Mouse (Mus musculus) midbrain, embryonic 13.5 days (tissue): Measurements from ENCODE around the gene Brpf3. TPM values are rescaled to one million over a fixed set of nuclear protein-coding genes. Genes with fewer than 3 reads are reported as not detected.

Source experiments
- ATAC-seq: fragments of 200-750 bp; cut with Nextera tagmentation; 2 replicates; pipeline ENCODE4 v1.8.0; 2017; ENCODE audit warnings: mild to moderate bottlenecking, moderate TSS enrichment, moderate library complexity
- H3K27ac ChIP-seq: fragments of 300-500 bp; sonication (generic); 2 replicates; pipeline ENCODE4 v1.5.1; 2015; ENCODE audit warnings: inconsistent platforms, mild to moderate bottlenecking, moderate library complexity
- H3K27me3 ChIP-seq: fragments of 300-500 bp; sonication (generic); 2 replicates; pipeline ENCODE4 v1.6.1; 2015; ENCODE audit warnings: mild to moderate bottlenecking, inconsistent platforms
- H3K36me3 ChIP-seq: fragments of 300-500 bp; sonication (generic); 2 replicates; pipeline ENCODE4 v1.6.1; 2015; ENCODE audit warnings: mild to moderate bottlenecking, inconsistent platforms
- H3K4me1 ChIP-seq: fragments of 300-500 bp; sonication (generic); replicated peaks from 2 replicates; pipeline ENCODE4 v1.6.1; 2015; ENCODE audit warnings: inconsistent platforms
- H3K4me2 ChIP-seq: fragments of 300-500 bp; sonication (generic); replicated peaks from 2 replicates; pipeline ENCODE4 v1.6.1; 2015; ENCODE audit warnings: moderate library complexity, mild to moderate bottlenecking, inconsistent platforms
- H3K4me3 ChIP-seq: fragments of 300-500 bp; sonication (generic); replicated peaks from 2 replicates; pipeline ENCODE4 v1.5.1; 2015; ENCODE audit warnings: mild to moderate bottlenecking, inconsistent platforms
- H3K9ac ChIP-seq: fragments of 300-500 bp; sonication (generic); replicated peaks from 2 replicates; pipeline ENCODE4 v1.6.1; 2015; ENCODE audit warnings: mild to moderate bottlenecking, inconsistent platforms
- H3K9me3 ChIP-seq: fragments of 300-500 bp; sonication (generic); 2 replicates; pipeline ENCODE4 v1.6.1; 2016; ENCODE audit warnings: mild to moderate bottlenecking, inconsistent platforms
- WGBS: fragments of 180-500 bp; shearing (Covaris S2); methylation state at CpG from one replicate; pipeline ENCODE4 v1.1.7; 2015; 5-methylcytosine and 5-hydroxymethylcytosine counted together
- polyA plus RNA-seq: library from polyadenylated mRNA; unstranded; fragments of >200 nt; fragmentation: Nextera tagmentation; extraction: Ambion mirVana; gene quantifications from 2 replicates; pipeline ENCODE4 v1.2.1, GENCODE M21; 2015

Gene Brpf3
- polyA plus RNA-seq, 1 experiment from 2014 or later, result 11.0 TPM

DNA sequence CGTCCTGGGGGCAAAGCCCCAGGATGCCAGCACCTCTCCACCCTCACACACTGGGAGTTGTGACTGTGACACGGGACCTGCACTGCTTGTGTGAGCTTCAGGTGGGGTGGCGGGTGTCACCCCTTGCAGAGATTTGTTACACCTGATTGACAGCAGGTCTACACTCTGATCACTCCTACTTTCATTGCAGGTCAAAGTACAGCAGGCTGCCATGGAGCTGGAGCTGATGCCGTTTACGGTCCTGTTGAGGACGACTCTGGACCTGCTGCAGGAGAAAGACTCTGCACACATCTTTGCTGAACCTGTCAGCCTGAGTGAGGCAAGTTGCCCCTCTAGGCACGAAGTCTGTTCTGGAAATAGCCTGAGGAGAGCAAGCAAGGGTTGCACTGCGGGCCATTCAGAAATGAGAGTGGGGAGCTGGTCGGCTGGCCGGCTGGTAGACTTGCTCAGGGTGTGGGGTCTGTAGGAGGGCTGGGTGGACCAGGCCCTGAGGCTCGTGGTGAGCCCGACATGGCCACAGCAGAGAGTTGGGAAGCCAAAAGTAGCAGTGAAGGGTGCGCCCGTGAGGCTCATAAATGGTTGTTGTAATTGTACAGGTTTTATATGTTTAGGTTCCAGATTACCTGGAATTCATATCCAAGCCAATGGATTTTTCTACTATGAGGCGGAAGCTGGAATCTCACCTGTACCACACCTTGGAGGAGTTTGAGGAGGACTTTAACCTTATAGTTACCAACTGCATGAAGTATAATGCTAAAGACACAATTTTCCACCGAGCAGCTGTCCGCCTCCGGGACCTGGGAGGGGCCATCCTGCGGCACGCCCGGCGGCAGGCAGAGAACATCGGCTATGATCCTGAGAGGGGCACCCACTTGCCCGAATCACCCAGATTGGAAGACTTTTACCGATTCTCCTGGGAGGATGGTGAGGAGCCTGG, 16.3 kb downstream of the Brpf3 start:
- Histone ChIP-seq H3K27me3 (no peaks in the 10 kb centered on the region), H3K4me3 (no peak overlapping the region), H3K36me3 (peaks cover 95% of the 10 kb centered on the region), H3K9ac (no peak overlapping the region), H3K4me1 (no peaks in the 10 kb centered on the region), H3K27ac (no peak overlapping the region), H3K9me3 (no peaks in the 10 kb centered on the region), H3K4me2 (no peak overlapping the region)
- ATAC-seq, result no peak
- 96% methylated on average over 25 of the region's 25 CpGs for WGBS

DNA sequence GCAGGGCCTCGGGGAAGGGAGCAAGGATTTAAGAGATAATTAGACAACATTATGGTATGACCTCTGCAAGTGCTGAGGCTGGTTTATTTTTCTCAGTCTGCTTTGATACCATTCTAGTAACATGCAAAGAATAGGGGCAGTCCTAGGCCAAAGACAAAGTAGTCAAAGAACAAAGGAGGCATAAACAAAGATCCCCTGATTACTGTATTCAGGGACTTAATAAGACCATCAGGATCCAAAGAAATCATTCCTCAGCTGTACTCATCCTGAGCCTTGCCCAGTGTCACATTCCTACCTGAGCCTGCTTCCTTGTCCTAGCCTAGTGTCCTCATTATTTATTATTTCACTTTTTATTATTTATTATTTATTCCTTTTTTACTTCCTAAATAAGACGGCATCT, 19.3 kb downstream of the Brpf3 start:
- Histone ChIP-seq H3K36me3 (peaks cover 95% of the 10 kb centered on the region), H3K9ac (no peak overlapping the region), H3K4me1 (no peaks in the 10 kb centered on the region), H3K4me2 (no peak overlapping the region), H3K27ac (no peak overlapping the region), H3K4me3 (no peak overlapping the region), H3K27me3 (no peaks in the 10 kb centered on the region), H3K9me3 (no peaks in the 10 kb centered on the region)
- WGBS, result 89% methylated on average over 2 of the region's 2 CpGs
- ATAC-seq, result no peak

DNA sequence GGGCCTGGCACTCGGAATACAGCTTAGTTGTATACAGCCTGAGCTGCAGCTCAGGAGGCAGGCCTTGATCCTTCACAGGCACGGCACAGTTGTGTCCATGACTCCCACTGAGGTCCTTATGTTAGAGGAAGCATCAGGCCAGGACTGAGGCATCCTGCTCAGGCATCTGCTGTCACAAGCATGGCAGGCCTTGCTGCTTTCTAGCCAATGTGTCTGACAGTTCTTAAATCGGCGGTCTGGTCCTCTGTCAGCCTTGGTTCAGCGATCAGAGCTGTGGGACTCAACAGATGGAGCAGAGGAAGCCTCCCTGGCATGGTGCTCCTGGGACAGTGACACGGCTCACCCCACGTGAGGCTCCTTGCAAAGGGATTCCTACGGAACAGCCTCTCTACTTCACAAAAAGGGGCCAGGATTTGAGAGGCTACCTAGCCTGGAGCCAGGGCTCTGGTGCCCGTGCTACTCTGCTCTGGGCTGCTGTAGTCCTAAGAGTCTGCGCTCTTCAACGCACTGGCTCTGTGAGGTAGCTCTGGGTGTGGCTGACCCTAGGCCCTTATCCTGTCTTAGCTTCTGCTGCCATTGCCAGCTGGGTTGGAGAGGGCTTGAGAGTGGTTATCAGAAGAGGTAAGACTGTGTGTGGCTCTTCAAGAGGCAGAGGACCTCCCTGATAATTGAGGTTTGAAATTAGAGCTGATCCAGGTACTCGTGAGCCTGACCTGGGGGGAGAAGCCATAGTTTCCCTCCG, 22.3 kb downstream of the Brpf3 start:
- no peak overlapping the region for H3K27ac ChIP-seq
- no peak overlapping the region for H3K4me3 ChIP-seq
- no peak overlapping the region for H3K9ac ChIP-seq
- H3K36me3 ChIP-seq, result peaks cover 97% of the 10 kb centered on the region
- H3K4me1 ChIP-seq, result no peaks in the 10 kb centered on the region
- no peak for ATAC-seq
- H3K4me2 ChIP-seq, result no peak overlapping the region
- 95% methylated on average over 13 of the region's 13 CpGs for WGBS
- H3K27me3 ChIP-seq, result no peaks in the 10 kb centered on the region
- H3K9me3 ChIP-seq, result no peaks in the 10 kb centered on the region

DNA sequence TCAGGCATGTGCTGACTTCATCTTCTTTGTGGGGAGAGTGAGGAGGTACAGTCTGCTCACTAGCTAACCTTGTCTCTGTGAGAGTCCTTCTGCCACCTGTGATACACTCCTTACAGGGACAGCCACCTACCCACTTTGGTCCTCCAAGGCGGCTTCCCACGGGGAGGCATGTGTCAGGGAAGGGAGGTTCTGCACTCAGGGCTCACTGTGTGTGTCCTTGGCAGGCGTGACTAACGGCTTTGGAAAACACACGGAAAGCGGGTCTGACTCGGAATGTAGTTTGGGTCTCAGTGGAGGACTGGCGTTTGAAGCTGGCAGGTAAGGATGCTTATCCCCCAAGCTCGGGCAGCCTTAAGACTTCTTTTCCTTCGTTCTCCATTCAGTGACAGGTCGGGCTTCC, 22.9 kb downstream of the Brpf3 start:
- H3K36me3 ChIP-seq, result peaks cover 97% of the 10 kb centered on the region
- no peak overlapping the region for H3K4me2 ChIP-seq
- no peaks in the 10 kb centered on the region for H3K4me1 ChIP-seq
- no peaks in the 10 kb centered on the region for H3K27me3 ChIP-seq
- ATAC-seq, result no peak
- no peak overlapping the region for H3K4me3 ChIP-seq
- H3K9me3 ChIP-seq, result no peaks in the 10 kb centered on the region
- WGBS, result 82% methylated on average over 11 of the region's 11 CpGs
- no peak overlapping the region for H3K27ac ChIP-seq
- no peak overlapping the region for H3K9ac ChIP-seq

GRCm38 (mm10) chr17:28824896-28825295, 24.0 kb downstream of the Brpf3 start:
- peaks cover 99% of the 10 kb centered on the region for H3K36me3 ChIP-seq

GRCm38 (mm10) chr17:28825359-28826041, 24.6 kb downstream of the Brpf3 start:
- H3K4me3 ChIP-seq, result no peak overlapping the region
- H3K36me3 ChIP-seq, result peaks cover 99% of the 10 kb centered on the region
- ATAC-seq, result no peak
- no peaks in the 10 kb centered on the region for H3K4me1 ChIP-seq
- H3K4me2 ChIP-seq, result no peak overlapping the region
- no peaks in the 10 kb centered on the region for H3K9me3 ChIP-seq
- no peaks in the 10 kb centered on the region for H3K27me3 ChIP-seq
- H3K27ac ChIP-seq, result no peak overlapping the region
- H3K9ac ChIP-seq, result no peak overlapping the region
- 91% methylated on average over 6 of the region's 6 CpGs for WGBS

More at GRCm38 (mm10) chr17:28824896-28825295, 24.0 kb downstream of the Brpf3 start:
- no peak overlapping the region for H3K27ac ChIP-seq
- H3K27me3 ChIP-seq, result no peaks in the 10 kb centered on the region
- no peaks in the 10 kb centered on the region for H3K9me3 ChIP-seq
- 91% methylated on average over 6 of the region's 6 CpGs for WGBS
- H3K4me3 ChIP-seq, result no peak overlapping the region
- no peak overlapping the region for H3K4me2 ChIP-seq
- no peak overlapping the region for H3K9ac ChIP-seq
- H3K4me1 ChIP-seq, result no peaks in the 10 kb centered on the region
- ATAC-seq, result no peak

GRCm38 (mm10) chr17:28827665-28828231, 26.9 kb downstream of the Brpf3 start:
- no peak for ATAC-seq
- Histone ChIP-seq H3K27ac (no peak overlapping the region), H3K9ac (no peak overlapping the region), H3K4me2 (no peak overlapping the region), H3K36me3 (peaks cover 98% of the 10 kb centered on the region), H3K9me3 (no peaks in the 10 kb centered on the region), H3K4me3 (no peak overlapping the region), H3K4me1 (no peaks in the 10 kb centered on the region), H3K27me3 (no peaks in the 10 kb centered on the region)
- WGBS, result 93% methylated on average over 8 of the region's 8 CpGs

- Histone ChIP-seq H3K4me3 (no peak overlapping the region), H3K9me3 (no peaks in the 10 kb centered on the region), H3K27me3 (no peaks in the 10 kb centered on the region), H3K4me2 (no peak overlapping the region), H3K9ac (no peak overlapping the region), H3K27ac (no peak overlapping the region), H3K36me3 (peaks cover 95% of the 10 kb centered on the region), H3K4me1 (no peaks in the 10 kb centered on the region)
- WGBS, result 93% methylated on average over 14 of the region's 14 CpGs
- no peak for ATAC-seq
Measured at GRCm38 (mm10) chr17:28829120-28829519, 28.2 kb downstream of the Brpf3 start.

- H3K36me3 ChIP-seq, result peaks cover 93% of the 10 kb centered on the region
- H3K27ac ChIP-seq, result no peak overlapping the region
- H3K9me3 ChIP-seq, result no peaks in the 10 kb centered on the region
- no peak overlapping the region for H3K4me3 ChIP-seq
- H3K9ac ChIP-seq, result no peak overlapping the region
- H3K27me3 ChIP-seq, result no peaks in the 10 kb centered on the region
- H3K4me1 ChIP-seq, result no peaks in the 10 kb centered on the region
- no peak for ATAC-seq
- WGBS, result 73% methylated on average over 8 of the region's 8 CpGs
- H3K4me2 ChIP-seq, result no peak overlapping the region
Measured at GRCm38 (mm10) chr17:28831065-28831464, 30.2 kb downstream of the Brpf3 start.

- ATAC-seq, result no peak
- no peak overlapping the region for H3K27ac ChIP-seq
- no peak overlapping the region for H3K4me2 ChIP-seq
- H3K9ac ChIP-seq, result no peak overlapping the region
- 90% methylated on average over 9 of the region's 9 CpGs for WGBS
- H3K36me3 ChIP-seq, result peaks cover 93% of the 10 kb centered on the region
- H3K4me1 ChIP-seq, result no peaks in the 10 kb centered on the region
- H3K4me3 ChIP-seq, result no peak overlapping the region
- H3K9me3 ChIP-seq, result no peaks in the 10 kb centered on the region
- H3K27me3 ChIP-seq, result no peaks in the 10 kb centered on the region
Measured at GRCm38 (mm10) chr17:28832040-28832439, 31.1 kb downstream of the Brpf3 start.

DNA sequence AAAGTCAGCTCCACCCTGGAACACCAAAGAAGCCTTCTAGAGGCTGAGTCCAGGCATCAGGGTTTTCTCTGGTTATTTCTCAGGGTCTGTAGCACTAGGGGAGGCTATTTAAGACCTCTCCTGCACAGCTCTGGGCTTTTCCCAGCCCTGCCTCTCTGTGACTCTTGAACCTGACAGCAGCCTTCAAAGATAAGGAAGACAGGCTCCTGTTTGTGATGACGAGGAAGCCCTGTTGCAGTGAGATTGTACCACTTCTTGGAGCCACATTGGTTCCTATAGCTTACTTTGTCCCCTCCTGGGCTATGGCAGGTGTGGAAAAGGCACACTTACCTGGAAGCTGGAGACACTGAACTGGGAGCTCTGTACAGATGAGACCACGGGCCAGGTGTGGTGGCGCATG, 32.0 kb downstream of the Brpf3 start:
- H3K4me3 ChIP-seq, result no peak overlapping the region
- no peaks in the 10 kb centered on the region for H3K4me1 ChIP-seq
- H3K9ac ChIP-seq, result no peak overlapping the region
- no peaks in the 10 kb centered on the region for H3K9me3 ChIP-seq
- H3K36me3 ChIP-seq, result peaks cover 93% of the 10 kb centered on the region
- WGBS, result 98% methylated on average over 3 of the region's 3 CpGs
- no peak overlapping the region for H3K27ac ChIP-seq
- H3K27me3 ChIP-seq, result no peaks in the 10 kb centered on the region
- no peak for ATAC-seq
- no peak overlapping the region for H3K4me2 ChIP-seq

DNA sequence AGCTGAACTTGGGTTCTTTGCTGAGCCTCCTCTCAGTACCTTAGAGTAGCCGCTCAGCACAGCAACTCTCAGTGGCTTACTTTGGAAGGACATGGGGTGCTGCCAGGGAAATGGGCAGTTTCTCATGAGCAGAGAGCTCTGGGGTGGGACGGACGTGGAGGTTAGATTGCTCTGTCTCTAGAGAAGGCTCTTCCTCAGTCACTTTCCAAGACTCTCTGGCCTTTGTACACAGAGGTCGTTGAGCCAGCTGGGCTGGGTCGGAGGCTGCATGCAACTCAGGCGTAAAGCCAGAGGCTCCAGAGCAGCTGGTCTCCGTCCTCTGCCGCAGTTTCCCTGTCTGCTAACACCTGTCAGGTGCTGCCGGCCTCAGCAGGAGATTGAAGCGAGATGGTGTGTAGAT, 33.8 kb downstream of the Brpf3 start:
- WGBS, result 83% methylated on average over 10 of the region's 10 CpGs

More for the DNA sequence above, 33.8 kb downstream of the Brpf3 start:
- no peaks in the 10 kb centered on the region for H3K27me3 ChIP-seq
- no peaks in the 10 kb centered on the region for H3K4me1 ChIP-seq
- no peak for ATAC-seq
- H3K9me3 ChIP-seq, result no peaks in the 10 kb centered on the region
- peaks cover 93% of the 10 kb centered on the region for H3K36me3 ChIP-seq
- H3K4me3 ChIP-seq, result no peak overlapping the region
- no peak overlapping the region for H3K9ac ChIP-seq
- H3K4me2 ChIP-seq, result no peak overlapping the region
- no peak overlapping the region for H3K27ac ChIP-seq
